Mouse (Mus musculus): ENCODE measurements at regions not wholly inside any gene's neighbourhood (a gene's known extent, or its start where the extent isn't known, plus 50 kb on each side); places are given as distances from the start of the nearest gene placed in this dataset.

DNA sequence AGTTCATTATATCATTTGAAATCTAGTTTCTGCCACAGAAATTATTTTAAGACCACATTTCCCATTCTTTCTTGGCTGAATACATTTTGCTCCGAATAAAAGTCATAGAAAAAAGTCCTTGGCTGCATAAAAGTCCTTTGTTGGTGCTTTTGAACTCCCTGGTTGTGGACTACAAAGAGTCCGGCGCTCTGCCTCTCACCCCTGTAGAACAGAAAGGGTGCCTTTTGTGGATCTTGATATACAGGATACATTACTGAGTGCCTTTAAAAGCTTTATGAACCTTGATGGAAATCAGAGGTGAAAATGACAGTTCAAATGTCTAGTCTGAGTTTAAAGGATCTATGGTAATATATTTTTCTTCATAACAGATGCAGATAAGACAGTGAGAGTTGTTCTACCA lies 355.5 kb downstream of the Anxa1 start:
- DNase-seq (ENCODE audit: low spot score) = no peak

GRCm38 (mm10) chr19:20027667-20028282 lies 363.0 kb downstream of the Anxa1 start:
- DNase-seq (ENCODE audit: low spot score) = no peak

GRCm38 (mm10) chr19:20014114-20014513 lies 376.6 kb downstream of the Anxa1 start:
- DNase-seq (ENCODE audit: low spot score) = no peak

- DNase-seq (ENCODE audit: low spot score) = no peak
Observed at GRCm38 (mm10) chr19:20009801-20010441, 380.8 kb downstream of the Anxa1 start.

DNA sequence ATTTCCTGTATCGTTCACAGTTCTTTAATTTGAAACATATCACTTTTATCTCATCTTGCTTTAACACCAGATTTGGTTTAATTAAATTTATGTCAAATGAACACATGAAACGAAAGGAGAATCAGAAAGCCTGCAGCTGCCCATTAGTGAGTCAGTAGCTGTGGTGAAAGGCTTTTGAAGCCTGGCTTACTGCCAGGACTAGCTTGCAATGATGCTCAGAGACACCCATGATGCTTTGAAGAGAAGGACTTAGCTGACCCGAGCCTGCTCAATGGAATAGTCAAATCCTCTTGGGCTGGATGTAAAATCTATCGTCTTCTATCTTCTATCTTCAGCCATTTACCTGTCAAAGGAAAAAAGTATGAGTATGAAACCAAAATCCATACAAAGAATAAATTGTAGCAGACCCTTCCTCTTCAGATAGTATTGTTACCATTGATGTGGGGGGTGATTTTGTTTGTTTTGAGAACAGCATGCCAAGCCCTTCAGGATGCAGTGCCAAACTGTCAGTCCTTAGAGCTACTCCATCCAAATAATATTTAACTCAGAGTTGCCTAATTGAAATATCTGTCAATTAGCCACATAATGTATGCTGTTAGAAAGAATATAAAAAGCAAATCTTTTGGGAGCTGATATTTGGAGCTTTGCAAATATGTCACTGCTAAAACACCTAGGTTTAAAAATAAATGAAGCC lies 384.7 kb downstream of the Anxa1 start:
- no peak for DNase-seq (ENCODE audit: low spot score)

- no peak for DNase-seq (ENCODE audit: low spot score)
Observed at GRCm38 (mm10) chr19:19987255-19987654, 403.5 kb downstream of the Anxa1 start.

DNA sequence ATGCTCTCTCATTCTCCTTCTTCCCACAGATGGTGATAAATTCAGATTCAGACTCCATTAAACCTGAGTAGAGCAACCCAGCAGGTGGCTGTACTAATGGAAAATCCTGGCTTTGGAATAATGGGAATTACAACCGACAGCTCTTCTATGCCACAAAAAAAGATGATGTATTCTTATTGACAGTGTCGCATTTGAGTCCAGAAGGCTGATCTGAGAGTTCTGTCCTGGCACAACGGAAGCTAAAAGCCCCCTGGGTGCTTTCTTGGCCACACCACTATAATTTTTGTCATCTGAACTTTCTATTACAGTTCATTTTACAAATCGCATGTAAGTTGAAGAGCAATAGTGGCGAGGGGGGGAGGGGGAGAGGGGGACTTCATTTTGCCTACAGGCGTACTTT lies 411.9 kb downstream of the Anxa1 start:
- no peak for DNase-seq (ENCODE audit: low spot score)

DNA sequence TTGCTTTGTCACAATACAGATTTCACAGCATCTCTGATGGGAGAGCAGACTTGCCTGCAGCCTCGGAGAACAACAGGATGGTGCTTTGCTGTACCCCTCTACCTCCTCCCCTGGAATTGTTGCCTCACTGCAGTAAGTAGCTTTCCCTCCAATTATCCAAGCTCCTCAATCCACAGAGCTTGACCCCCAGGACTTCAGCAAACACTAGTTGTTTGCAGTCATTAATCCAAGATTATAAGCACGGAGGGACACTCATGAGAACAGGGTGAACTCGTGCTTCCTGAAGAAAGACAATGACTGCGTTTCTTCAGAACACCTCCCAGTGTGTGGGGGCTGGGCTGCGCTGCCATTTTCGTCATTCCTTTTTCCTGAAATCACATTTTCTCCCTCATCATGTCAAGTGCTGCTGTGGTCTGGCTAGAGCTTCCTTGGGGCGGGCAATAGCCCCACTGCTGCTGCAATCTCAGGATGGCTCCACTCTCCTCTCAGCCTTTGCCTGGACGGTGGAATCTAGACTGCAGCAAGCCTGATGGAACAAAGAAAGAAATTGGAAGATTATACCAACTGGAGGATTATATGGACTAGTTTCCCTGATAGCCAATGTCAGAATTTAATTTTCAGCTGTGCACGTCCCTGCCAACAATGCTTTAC lies 413.0 kb downstream of the Anxa1 start:
- no peak for DNase-seq (ENCODE audit: low spot score)

DNA sequence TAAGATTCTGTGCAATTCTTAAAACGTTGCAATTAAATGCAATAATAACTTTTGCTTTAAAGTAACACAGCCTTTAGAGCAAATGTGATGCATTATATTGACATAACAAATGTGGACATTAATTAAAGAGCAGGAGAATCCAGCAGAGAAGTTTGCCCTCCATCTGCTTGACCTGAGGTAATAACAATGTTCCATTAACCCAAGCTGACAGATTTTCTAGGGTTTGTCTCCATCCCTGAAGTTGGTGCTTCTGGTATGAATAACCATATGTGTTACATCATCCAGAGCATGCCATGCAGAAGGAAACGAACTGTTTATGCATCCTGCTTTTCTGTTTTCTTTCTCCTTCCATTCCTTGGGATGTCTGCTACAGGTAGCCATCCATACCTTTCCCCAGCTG lies 414.0 kb downstream of the Anxa1 start:
- no peak for DNase-seq (ENCODE audit: low spot score)

- DNase-seq (ENCODE audit: low spot score) = no peak
Observed at GRCm38 (mm10) chr19:19969780-19970512, 420.8 kb downstream of the Anxa1 start.

DNA sequence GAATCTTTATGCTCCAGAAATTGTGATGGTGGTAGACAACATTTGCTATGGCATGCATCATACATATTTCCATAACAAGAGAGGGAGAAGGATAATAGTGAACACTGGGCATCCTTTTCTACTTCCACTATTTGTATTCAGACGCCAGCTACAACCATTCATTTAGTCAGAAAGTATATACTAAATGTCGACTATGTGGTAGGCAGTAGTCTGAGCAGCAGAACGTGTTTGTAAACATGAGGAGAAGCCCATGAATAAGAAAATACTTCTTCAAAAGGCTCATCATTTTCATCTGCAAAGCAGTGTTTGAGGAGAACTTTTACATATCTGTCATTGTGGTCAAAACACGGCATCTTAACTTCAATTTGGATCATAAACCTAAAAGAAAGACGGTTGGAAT lies 421.4 kb downstream of the Anxa1 start:
- DNase-seq (ENCODE audit: low spot score) = no peak

GRCm38 (mm10) chr19:19945247-19945646 lies 445.5 kb downstream of the Anxa1 start:
- no peak for DNase-seq (ENCODE audit: low spot score)

GRCm38 (mm10) chr19:19942697-19943096 lies 448.0 kb downstream of the Anxa1 start:
- no peak for DNase-seq (ENCODE audit: low spot score)

GRCm38 (mm10) chr19:19921109-19921508 lies 469.6 kb downstream of the Anxa1 start:
- no peak for DNase-seq (ENCODE audit: low spot score)

DNA sequence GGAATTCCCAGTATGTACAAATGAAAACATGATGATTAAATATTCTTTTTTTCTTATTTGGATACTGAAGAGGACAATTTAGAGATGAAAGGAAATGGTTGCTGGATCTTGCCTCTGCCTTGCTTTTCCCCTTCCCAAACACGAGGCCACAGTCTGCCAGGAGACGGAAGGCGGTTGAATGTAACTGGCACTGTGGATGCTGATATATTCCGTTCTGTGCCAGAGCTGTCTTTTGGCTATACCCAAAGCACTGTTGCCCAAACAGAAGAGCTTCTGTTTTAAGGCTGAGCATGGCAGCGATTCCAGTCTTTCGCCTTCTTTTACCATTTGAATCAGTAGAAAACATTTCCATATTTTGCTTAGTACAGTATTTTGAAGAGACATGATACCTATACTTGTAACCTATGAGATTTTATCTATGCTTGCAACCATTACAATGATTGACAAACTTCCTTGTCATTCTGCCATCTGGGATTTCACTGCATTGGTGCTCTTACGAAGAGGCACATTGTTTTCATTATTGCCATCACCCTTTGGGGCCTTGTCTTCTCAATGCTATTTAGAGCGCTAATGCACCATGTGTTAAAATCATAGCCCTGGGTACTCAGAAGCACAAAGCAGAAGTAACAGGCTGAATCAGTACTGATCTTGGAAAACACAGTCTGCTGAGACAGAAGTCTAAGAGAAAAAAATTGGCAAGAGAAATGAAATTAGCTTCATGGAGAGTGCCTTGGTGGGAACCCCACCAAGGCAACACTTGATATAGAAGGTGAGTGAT lies 504.6 kb downstream of the Anxa1 start:
- no peak for DNase-seq (ENCODE audit: low spot score)

DNA sequence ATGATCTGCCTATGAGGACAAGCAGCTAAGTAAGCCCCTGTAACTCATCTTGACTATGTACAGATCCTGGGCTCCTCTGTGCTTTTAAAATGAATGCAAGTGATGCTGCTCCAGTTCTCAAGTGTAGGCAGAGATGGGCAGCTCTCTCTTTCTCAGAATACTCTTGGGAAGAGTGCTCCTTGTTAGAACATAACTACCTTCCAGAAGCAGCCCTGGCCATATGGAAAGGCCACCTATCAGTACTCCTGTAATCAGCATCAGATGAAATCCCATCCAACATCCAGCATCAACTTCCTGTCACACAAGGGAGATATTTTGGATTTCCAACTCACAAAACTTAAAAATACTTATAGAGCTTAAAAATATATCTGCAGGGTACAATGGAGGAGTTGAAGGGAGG lies 509.8 kb downstream of the Anxa1 start:
- DNase-seq (ENCODE audit: low spot score) = no peak

DNA sequence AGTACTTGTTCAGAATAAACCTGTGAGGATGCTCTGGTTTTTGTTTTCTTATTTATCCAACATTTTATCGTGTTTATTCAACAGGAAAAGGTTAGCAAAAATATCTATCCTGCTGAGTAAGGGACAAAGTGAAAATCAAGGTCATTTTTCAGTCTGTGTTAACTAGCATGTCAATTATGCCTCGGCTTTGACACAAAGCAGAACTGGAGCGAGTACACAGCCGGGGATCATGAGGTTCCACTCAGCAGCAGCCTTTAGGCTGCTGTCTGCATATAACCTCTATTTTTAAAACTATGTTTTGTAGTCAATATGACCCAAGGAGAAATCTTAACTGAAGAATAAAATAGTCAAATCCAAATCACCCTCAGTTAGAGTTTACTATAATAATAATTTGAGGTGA lies 542.6 kb downstream of the Anxa1 start:
- peak; percentile 1 for DNase-seq (ENCODE audit: low spot score)

DNA sequence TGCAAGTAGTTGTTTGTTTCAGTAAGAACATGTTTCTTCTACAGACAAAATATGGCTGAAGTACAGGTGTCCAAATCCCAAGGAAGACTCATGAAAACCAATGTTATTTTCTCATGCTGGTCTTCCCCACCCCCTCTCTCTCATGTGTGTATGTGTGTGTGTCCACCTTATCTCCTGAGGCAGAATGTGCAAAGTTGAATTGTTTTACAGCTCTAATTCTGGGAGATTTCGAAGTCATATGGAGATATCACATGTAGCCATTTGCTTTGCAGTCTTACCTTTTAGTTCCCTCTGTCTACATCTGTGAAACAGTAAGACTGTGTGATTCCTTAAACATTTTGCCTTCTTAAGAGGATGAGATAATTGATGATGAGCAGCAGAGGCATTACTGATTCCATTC lies 582.8 kb downstream of the Anxa1 start:
- DNase-seq (ENCODE audit: low spot score) = no peak

- DNase-seq (ENCODE audit: low spot score) = no peak
Observed at GRCm38 (mm10) chr19:19793835-19794234, 596.9 kb downstream of the Anxa1 start.

GRCm38 (mm10) chr19:19783507-19783906 lies 607.2 kb downstream of the Anxa1 start:
- DNase-seq (ENCODE audit: low spot score) = peak; percentile 28

- DNase-seq (ENCODE audit: low spot score) = no peak
Observed at GRCm38 (mm10) chr19:19777891-19778290, 612.9 kb downstream of the Anxa1 start.

All from heart, adult 8-10 months (tissue).